12 mouse cellular contexts compared by ENCODE assay signal in the genomic region with DNA sequence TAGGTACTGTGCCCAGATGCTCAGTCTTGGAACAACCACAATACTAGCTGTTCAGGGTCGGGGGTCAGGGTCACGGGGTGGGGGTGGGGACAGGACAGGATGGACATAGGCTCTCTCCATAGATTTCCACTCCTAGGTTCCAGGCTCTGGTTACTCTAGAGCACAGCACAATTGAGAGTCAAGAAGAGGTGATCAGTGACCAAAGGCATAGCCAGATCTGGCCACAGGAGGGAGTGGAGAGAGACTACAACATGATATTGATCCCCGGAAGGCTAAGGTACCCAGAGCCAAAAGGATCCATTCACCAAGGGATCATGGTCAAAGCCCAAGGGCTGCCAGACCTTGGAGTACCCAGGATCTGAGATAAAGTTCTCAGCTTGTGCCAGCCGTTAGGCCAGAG. TPM values are rescaled to one million over a fixed set of nuclear protein-coding genes. Genes with fewer than 3 reads are reported as not detected.
DNase-seq lines count a peak whose midpoint lies in the region; ATAC-seq and TF ChIP-seq lines count a peak whose summit lies in the region.
"Had no signal": no experiment of that assay in that cellular context is flagged by ENCODE, and none has a peak within 500 bp of the region (broad histone marks: within the 10 kb centered on the region; RNA-seq: fewer than 3 reads in every experiment).

No protein-coding gene starts in this region.

- H3K36me3 ChIP-seq in kidney, postnatal 0 days (ENCODE audit: insufficient read depth, low read length): no peaks in the 10 kb centered on the region
- no peaks in the 10 kb centered on the region for H3K36me3 ChIP-seq in hindbrain, embryonic 12.5 days
- H3K36me3 ChIP-seq in midbrain, embryonic 15.5 days (replicated peaks): no peaks in the 10 kb centered on the region
- H3K36me3 ChIP-seq: heart, embryonic 10.5 days; intestine, embryonic 15.5 days had no signal

- peaks cover 16% of the 10 kb centered on the region; the same call in 1 of the 2 replicates for H3K4me1 ChIP-seq in kidney, postnatal 0 days (replicated peaks; ENCODE audit: insufficient read depth, low read length)
- H3K4me1 ChIP-seq in cortical plate, adult 2 months (ENCODE audit: control insufficient read depth, insufficient read depth, low read length): 0 out of 2 replicates have a peak, but pooled peaks cover 1% of the 10 kb centered on the region
- H3K4me1 ChIP-seq in hindbrain, embryonic 12.5 days: peaks cover 42% of the 10 kb centered on the region
- peaks cover 47% of the 10 kb centered on the region for H3K4me1 ChIP-seq in midbrain, embryonic 15.5 days

- WGBS in kidney, postnatal 0 days: 48% methylated on average over 4 of the region's 4 CpGs
- 46% methylated on average over 4 of the region's 4 CpGs for WGBS in hindbrain, embryonic 12.5 days
- WGBS in midbrain, embryonic 15.5 days: 56% methylated on average over 4 of the region's 4 CpGs

- H3K27me3 ChIP-seq in kidney, postnatal 0 days (ENCODE audit: insufficient read depth, low read length): peaks cover 42% of the 10 kb centered on the region
- peaks cover 92% of the 10 kb centered on the region for H3K27me3 ChIP-seq in hindbrain, embryonic 12.5 days
- H3K27me3 ChIP-seq in midbrain, embryonic 15.5 days (replicated peaks): peaks cover 49% of the 10 kb centered on the region

- H3K4me3 ChIP-seq in kidney, postnatal 0 days (replicated peaks; ENCODE audit: low read depth, low read length): no peak overlapping the region
- H3K4me3 ChIP-seq in cortical plate, adult 2 months (ENCODE audit: insufficient read depth, low read length): peak overlapping the region; percentile 67
- 0 out of 2 replicates have a peak overlapping the region, but pooled peaks have one; percentile 64 for H3K4me3 ChIP-seq in hindbrain, embryonic 12.5 days
- H3K4me3 ChIP-seq in midbrain, embryonic 15.5 days: peak overlapping the region; percentile 75; the same call in 1 of the 2 replicates
- H3K4me3 ChIP-seq: heart, embryonic 10.5 days; intestine, embryonic 15.5 days had no signal

- peak; percentile 14; the same call in 1 of the 2 replicates for TF ChIP-seq CTCF in kidney, postnatal 0 days (IDR thresholded peaks at IDR 0.05; ENCODE audit: low read depth)
- no peak for TF ChIP-seq CTCF in cortical plate, adult 2 months (IDR thresholded peaks at IDR 0.05; ENCODE audit: extremely low read depth, insufficient read depth, low read length)

- DNase-seq in kidney, postnatal 0 days (ENCODE audit: low spot score): no peak
- no peak for DNase-seq in kidney, adult 8-10 months
- no peak for DNase-seq in kidney, postnatal 14 days
- no peak for DNase-seq in thymus, postnatal 4 days
- DNase-seq in frontal cortex, adult 2 months (ENCODE audit: extremely low spot score in 1 of 2, low spot score in 1 of 2): no peak
- DNase-seq: adrenal gland, adult 2 months; embryo, embryonic 11 days had no signal

- no peak overlapping the region for H3K9ac ChIP-seq in kidney, postnatal 0 days (ENCODE audit: low read depth, low read length)
- no peak overlapping the region for H3K9ac ChIP-seq in hindbrain, embryonic 12.5 days
- no peak overlapping the region for H3K9ac ChIP-seq in midbrain, embryonic 15.5 days
- H3K9ac ChIP-seq: intestine, embryonic 15.5 days had no signal

- no peak overlapping the region for H3K27ac ChIP-seq in kidney, postnatal 0 days
- H3K27ac ChIP-seq in cortical plate, adult 2 months (ENCODE audit: insufficient read depth, low read length): no peak overlapping the region
- no peak overlapping the region for H3K27ac ChIP-seq in hindbrain, embryonic 12.5 days
- H3K27ac ChIP-seq in midbrain, embryonic 15.5 days: no peak overlapping the region
- H3K27ac ChIP-seq: heart, embryonic 10.5 days; intestine, embryonic 15.5 days had no signal

- TF ChIP-seq POLR2A in cortical plate, adult 2 months (IDR thresholded peaks at IDR 0.05; ENCODE audit: extremely low read depth, insufficient read depth, low read length): no peak

- no peaks in the 10 kb centered on the region for H3K9me3 ChIP-seq in kidney, postnatal 0 days (replicated peaks; ENCODE audit: low read length)
- H3K9me3 ChIP-seq in hindbrain, embryonic 12.5 days (replicated peaks): no peaks in the 10 kb centered on the region
- no peaks in the 10 kb centered on the region for H3K9me3 ChIP-seq in midbrain, embryonic 15.5 days
- H3K9me3 ChIP-seq: heart, embryonic 10.5 days; intestine, embryonic 15.5 days had no signal

- ATAC-seq in kidney, postnatal 0 days (replicated peaks; ENCODE audit: low FRiP score, low read depth): no peak
- ATAC-seq in hindbrain, embryonic 12.5 days (ENCODE audit: low FRiP score): no peak
- no peak for ATAC-seq in midbrain, embryonic 15.5 days (replicated peaks)
- ATAC-seq: intestine, embryonic 15.5 days had no signal

- no peak overlapping the region for H3K4me2 ChIP-seq in kidney, postnatal 0 days (ENCODE audit: low read length)
- peak overlapping the region; percentile 81; the same call in 1 of the 2 replicates for H3K4me2 ChIP-seq in hindbrain, embryonic 12.5 days (replicated peaks)
- peak overlapping the region; percentile 92 for H3K4me2 ChIP-seq in midbrain, embryonic 15.5 days

RNA-seq across cellular contexts. Expression of a gene that starts 1.9 kb away (rescaled TPM):
- polyA plus RNA-seq in kidney, postnatal 0 days (2015; fragmentation: Nextera tagmentation; extraction: Ambion mirVana): 1.1 and 1.3 TPM in 2 replicates
- polyA plus RNA-seq in cortical plate, adult 2 months (2012; rRNA removed): 73.3 and 76.9 TPM in 2 replicates
- polyA plus RNA-seq in hindbrain, embryonic 12.5 days (2016; fragmentation: Nextera tagmentation; extraction: Ambion mirVana): 5.2 and 6.4 TPM in 2 replicates
- polyA plus RNA-seq in midbrain, embryonic 15.5 days (2015; fragmentation: Nextera tagmentation; extraction: Ambion mirVana): 4.9 and 6.0 TPM in 2 replicates
- polyA plus RNA-seq in frontal cortex, adult 2 months (2012; rRNA removed): 65.5 and 75.2 TPM in 2 replicates

RNA-seq across cellular contexts. Expression of a gene that starts 46.0 kb away (rescaled TPM):
- 8.3 and 8.5 TPM in 2 replicates for polyA plus RNA-seq in kidney, postnatal 0 days (2015; fragmentation: Nextera tagmentation; extraction: Ambion mirVana)
- 0.13 and 0.52 TPM in 2 replicates for polyA plus RNA-seq in cortical plate, adult 2 months (2012; rRNA removed)
- polyA plus RNA-seq in hindbrain, embryonic 12.5 days (2016; fragmentation: Nextera tagmentation; extraction: Ambion mirVana): 9.1 and 12.0 TPM in 2 replicates
- 1.2 and 1.9 TPM in 2 replicates for polyA plus RNA-seq in midbrain, embryonic 15.5 days (2015; fragmentation: Nextera tagmentation; extraction: Ambion mirVana)
- 0.22 and 0.29 TPM in 2 replicates for polyA plus RNA-seq in frontal cortex, adult 2 months (2012; rRNA removed)

RNA-seq across cellular contexts. Expression of a gene that starts 51.8 kb away (rescaled TPM):
- 36.7 and 41.4 TPM in 2 replicates for polyA plus RNA-seq in kidney, postnatal 0 days (2015; fragmentation: Nextera tagmentation; extraction: Ambion mirVana)
- polyA plus RNA-seq in cortical plate, adult 2 months (2012; rRNA removed): 0.68 and 0.92 TPM in 2 replicates
- polyA plus RNA-seq in hindbrain, embryonic 12.5 days (2016; fragmentation: Nextera tagmentation; extraction: Ambion mirVana): 20.7 and 21.2 TPM in 2 replicates
- polyA plus RNA-seq in midbrain, embryonic 15.5 days (2015; fragmentation: Nextera tagmentation; extraction: Ambion mirVana): 3.8 and 5.6 TPM in 2 replicates
- 4.6 and 6.0 TPM in 2 replicates for polyA plus RNA-seq in frontal cortex, adult 2 months (2012; rRNA removed)

RNA-seq across cellular contexts. Expression of a gene that starts 57.8 kb away (rescaled TPM):
- 63.6 and 71.1 TPM in 2 replicates for polyA plus RNA-seq in kidney, postnatal 0 days (2015; fragmentation: Nextera tagmentation; extraction: Ambion mirVana)
- 82.0 and 85.7 TPM in 2 replicates for polyA plus RNA-seq in cortical plate, adult 2 months (2012; rRNA removed)
- polyA plus RNA-seq in hindbrain, embryonic 12.5 days (2016; fragmentation: Nextera tagmentation; extraction: Ambion mirVana): 35.0 and 35.8 TPM in 2 replicates
- polyA plus RNA-seq in midbrain, embryonic 15.5 days (2015; fragmentation: Nextera tagmentation; extraction: Ambion mirVana): 70.1 and 82.8 TPM in 2 replicates
- 86.2 and 96.6 TPM in 2 replicates for polyA plus RNA-seq in frontal cortex, adult 2 months (2012; rRNA removed)
